Mouse (Mus musculus) ES-E14 (cell line): ENCODE measurements around the gene Mlxipl.

Experiments used
- HCFC1 ChIP-seq: IDR thresholded peaks from 2 replicates; pipeline ENCODE4 v1.6.1; 2012; ENCODE audit warnings: low read length, inconsistent platforms, borderline replicate concordance; ENCODE audit not compliant: insufficient read depth
- MAFK ChIP-seq: IDR thresholded peaks from 2 replicates; pipeline ENCODE4 v1.6.1; 2014; ENCODE audit warnings: mild to moderate bottlenecking, low read depth, low read length, inconsistent platforms; ENCODE audit not compliant: insufficient read depth
- ZC3H11A ChIP-seq: IDR thresholded peaks from 2 replicates; pipeline ENCODE4 v1.6.1; 2012; ENCODE audit warnings: low read depth, mild to moderate bottlenecking, inconsistent platforms, low read length, borderline replicate concordance
- ZNF384 ChIP-seq: IDR thresholded peaks from 2 replicates; pipeline ENCODE4 v1.6.1; 2012; ENCODE audit warnings: low read depth, low read length, inconsistent platforms

DNA sequence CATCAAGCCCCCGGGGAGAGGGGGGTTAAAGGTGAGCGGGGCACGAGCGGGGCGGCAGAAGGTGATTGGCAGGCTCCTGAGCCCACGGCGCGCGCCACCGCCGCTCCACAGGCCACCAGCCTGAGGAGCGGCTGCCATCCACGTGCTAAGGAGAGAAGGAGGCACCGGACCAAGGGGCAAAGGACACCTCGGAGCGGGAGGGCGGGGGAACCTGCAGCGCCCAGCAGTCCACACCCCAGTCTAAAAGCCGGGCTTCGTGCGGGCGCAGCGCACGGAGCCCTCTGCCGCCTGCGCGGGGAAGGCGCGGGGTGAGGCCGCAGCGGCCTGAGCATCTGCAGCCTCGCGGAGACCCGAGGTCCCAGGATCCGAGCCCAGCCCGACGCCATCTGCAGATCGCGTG, at the start of gene Mlxipl:
- TF ChIP-seq ZNF384 (no peak), MAFK (no peak), HCFC1 (no peak), ZC3H11A (no peak)
